Comparison of ENCODE assay signal across 1 mouse cellular context in the genomic region with DNA sequence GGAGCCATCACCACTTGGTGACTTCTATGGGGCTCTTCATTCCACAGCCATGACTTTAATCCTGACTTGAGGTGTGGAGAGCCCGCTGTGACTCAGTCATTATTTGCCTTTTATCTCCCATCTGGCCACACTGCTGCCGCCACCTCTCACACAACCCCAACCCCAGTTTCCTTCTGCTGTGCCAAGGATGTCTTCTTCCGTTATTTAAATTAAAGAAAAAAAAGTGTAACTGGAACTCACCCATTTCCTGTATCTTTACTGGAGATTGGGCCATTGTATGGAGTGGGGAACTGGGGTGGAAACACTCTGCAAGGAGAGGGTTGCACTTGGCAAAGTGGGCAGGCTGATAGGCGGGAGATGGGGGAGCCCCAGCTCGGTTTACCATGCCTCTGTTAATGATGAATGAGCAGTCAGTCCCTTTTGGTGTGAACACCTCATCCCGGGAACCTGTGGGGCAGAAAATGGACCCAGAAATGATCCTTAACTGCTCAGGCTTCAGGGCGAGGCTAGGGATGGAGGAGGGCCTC.
TF ChIP-seq lines count a peak whose summit lies in the region.

No protein-coding gene starts in this region.

TF ChIP-seq in MEL, 35 proteins besides CTCF, POLR2A, EP300 and RAD21:
- TF ChIP-seq NELFE (IDR thresholded peaks at IDR 0.05; ENCODE audit: low read depth, low read length): peak; percentile 73; the same call in 1 of the 2 replicates
- TF ChIP-seq MYB (IDR thresholded peaks at IDR 0.05; ENCODE audit: low read depth, low read length): peak; percentile 95
- TF ChIP-seq ZNF384 (IDR thresholded peaks at IDR 0.05; ENCODE audit: low read depth, low read length): peak; percentile 98
- peak; percentile 74 for TF ChIP-seq MYC (IDR thresholded peaks at IDR 0.05; ENCODE audit: low read depth, low read length)
- peak; percentile 66 for TF ChIP-seq TBP (IDR thresholded peaks at IDR 0.05; ENCODE audit: low read depth, low read length)
- 0 out of 2 replicates have a peak, but pooled peaks have one; percentile 77 for TF ChIP-seq CHD1 (IDR thresholded peaks at IDR 0.05; ENCODE audit: low read depth, low read length)
- no peak; the same call in 1 of the 2 replicates for TF ChIP-seq ZKSCAN1 (IDR thresholded peaks at IDR 0.05; ENCODE audit: low read depth, low read length)
- peak; percentile 85 for TF ChIP-seq ETS1 (IDR thresholded peaks at IDR 0.05; ENCODE audit: low read depth, low read length)
- no peak; the same call in 1 of the 2 replicates for TF ChIP-seq TCF12 (IDR thresholded peaks at IDR 0.05; ENCODE audit: low read depth, low read length)
- peak; percentile 83 for TF ChIP-seq GATA1 (IDR thresholded peaks at IDR 0.05; ENCODE audit: low read depth, low read length)
- TF ChIP-seq MAX (IDR thresholded peaks at IDR 0.05; ENCODE audit: low read length): peak; percentile 60; the same call in 1 of the 2 replicates
- TF ChIP-seq MXI1 (IDR thresholded peaks at IDR 0.05; ENCODE audit: low read depth, low read length): peak; percentile 34; the same call in 1 of the 2 replicates
- no peak; the same call in 1 of the 2 replicates for TF ChIP-seq BHLHE40 (IDR thresholded peaks at IDR 0.05; ENCODE audit: borderline replicate concordance, low read depth, low read length)
- TF ChIP-seq ELF1 (IDR thresholded peaks at IDR 0.05; ENCODE audit: low read depth, low read length): peak; percentile 85
- TF ChIP-seq KAT2A (conservative IDR thresholded peaks at IDR 0.05; ENCODE audit: low read depth, low read length): no peak
- peak; percentile 45 for TF ChIP-seq RCOR1 (IDR thresholded peaks at IDR 0.05; ENCODE audit: low read depth, low read length)
- no peak for TF ChIP-seq SMC3 (IDR thresholded peaks at IDR 0.05; ENCODE audit: low read depth, low read length)
